Mouse (Mus musculus) bone marrow, adult 2 months (tissue): ENCODE data around the gene C8g.

ENCODE experiments used
- CTCF ChIP-seq: fragments of 200-500 bp; IDR thresholded peaks from 2 replicates; pipeline ENCODE4 v1.5.1; 2011; ENCODE audit warnings: low read length, control low read depth; ENCODE audit not compliant: control insufficient read depth, insufficient read depth
- POLR2A ChIP-seq: fragments of 200-500 bp; IDR thresholded peaks from 2 replicates; pipeline ENCODE4 v1.6.1; 2011; ENCODE audit warnings: low read depth, mild to moderate bottlenecking, control low read depth, low read length, borderline replicate concordance; ENCODE audit not compliant: control insufficient read depth

DNA sequence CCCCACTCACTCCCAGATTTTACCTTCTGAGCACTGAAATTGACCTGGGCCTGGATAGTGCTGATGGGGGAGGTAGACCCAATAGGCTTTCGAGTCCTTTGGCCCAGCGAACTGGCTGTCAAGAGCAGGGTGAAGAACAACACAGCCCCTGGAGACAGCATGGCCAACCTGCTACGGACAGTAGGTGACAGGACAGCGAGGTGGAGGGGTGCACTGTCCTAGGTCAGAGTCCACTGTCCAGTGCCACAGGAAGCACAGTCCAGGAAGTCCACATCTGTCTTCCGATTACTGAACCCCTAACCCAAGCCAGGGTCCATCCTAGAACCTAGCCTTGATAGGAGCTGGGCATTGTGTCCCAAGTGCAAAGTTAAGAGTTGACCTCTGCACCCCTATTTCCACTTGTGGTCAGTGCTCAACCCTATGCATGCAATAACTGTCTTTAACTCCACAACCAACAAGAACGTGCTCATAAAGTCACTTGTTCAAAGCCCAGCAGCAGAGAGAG, 1.4 kb downstream of the C8g start:
- TF ChIP-seq CTCF = no peak
- no peak for TF ChIP-seq POLR2A
